ENCODE assay signal across 24 mouse cellular contexts in the genomic region with DNA sequence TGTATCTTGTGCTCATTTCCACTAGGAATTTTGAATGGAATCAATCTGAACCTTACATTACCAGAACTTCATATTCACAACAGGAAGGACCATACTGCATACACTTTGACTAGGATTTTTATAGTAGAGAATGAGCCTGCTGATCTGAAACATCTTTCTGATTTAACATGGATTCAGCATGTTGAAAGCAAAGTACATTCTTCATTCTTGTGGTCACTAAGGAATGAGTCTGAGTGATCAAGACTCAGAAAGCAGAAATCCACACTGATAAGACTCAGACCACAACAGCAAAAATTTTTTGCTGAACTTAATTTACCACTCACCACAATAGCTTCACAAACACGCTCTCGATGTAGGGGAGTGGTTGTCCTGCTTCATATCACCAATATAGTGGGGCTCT.
DNase-seq lines count a peak whose midpoint lies in the region; ATAC-seq and TF ChIP-seq lines count a peak whose summit lies in the region.
"Had no signal": no experiment of that assay in that cellular context is flagged by ENCODE, and none has a peak within 500 bp of the region (broad histone marks: within the 10 kb centered on the region; RNA-seq: fewer than 3 reads in every experiment).

No protein-coding gene starts in this region.

- no peaks in the 10 kb centered on the region for H3K9me3 ChIP-seq in embryonic facial prominence, embryonic 14.5 days (ENCODE audit: control insufficient read depth, low read length)
- H3K9me3 ChIP-seq in embryonic facial prominence, embryonic 10.5 days = no peaks in the 10 kb centered on the region
- H3K9me3 ChIP-seq in hindbrain, embryonic 10.5 days = no peaks in the 10 kb centered on the region

- no peaks in the 10 kb centered on the region for H3K36me3 ChIP-seq in embryonic facial prominence, embryonic 14.5 days (ENCODE audit: control insufficient read depth, insufficient read depth, low read length)
- H3K36me3 ChIP-seq in embryonic facial prominence, embryonic 10.5 days (replicated peaks) = no peaks in the 10 kb centered on the region
- no peaks in the 10 kb centered on the region for H3K36me3 ChIP-seq in hindbrain, embryonic 10.5 days
- H3K36me3 ChIP-seq: G1E had no signal

- ATAC-seq in embryonic facial prominence, embryonic 14.5 days (ENCODE audit: low read depth) = no peak
- ATAC-seq in Patski = peak; percentile 65
- no peak for ATAC-seq in inflammation-experienced regulatory T-cells, adult 6 months
- ATAC-seq: activated CD4-positive, CD25-positive, alpha-beta regulatory T cell, adult 4 months; CD4-positive, CD25-positive, alpha-beta regulatory T cell, adult 4 months had no signal

- H3K27ac ChIP-seq in embryonic facial prominence, embryonic 14.5 days (replicated peaks; ENCODE audit: low read depth, low read length) = no peak overlapping the region
- H3K27ac ChIP-seq in embryonic facial prominence, embryonic 10.5 days (replicated peaks) = no peak overlapping the region
- no peak overlapping the region for H3K27ac ChIP-seq in hindbrain, embryonic 10.5 days

- no peaks in the 10 kb centered on the region for H3K27me3 ChIP-seq in embryonic facial prominence, embryonic 14.5 days (replicated peaks; ENCODE audit: control insufficient read depth, insufficient read depth, low read length)
- no peaks in the 10 kb centered on the region for H3K27me3 ChIP-seq in embryonic facial prominence, embryonic 10.5 days (replicated peaks; ENCODE audit: low read depth, poor library complexity, severe bottlenecking)
- H3K27me3 ChIP-seq in Patski = no peaks in the 10 kb centered on the region
- H3K27me3 ChIP-seq in hindbrain, embryonic 10.5 days (ENCODE audit: insufficient read depth, poor library complexity, severe bottlenecking) = no peaks in the 10 kb centered on the region
- H3K27me3 ChIP-seq: CH12.LX had no signal

- no peak for TF ChIP-seq CTCF in Patski (IDR thresholded peaks at IDR 0.05)

- no peak overlapping the region for H3K9ac ChIP-seq in embryonic facial prominence, embryonic 14.5 days (ENCODE audit: low read depth, low read length)

- DNase-seq in embryonic facial prominence, embryonic 14.5 days (ENCODE audit: low spot score) = peak; percentile 4
- no peak for DNase-seq in embryonic facial prominence, embryonic 10.5 days (ENCODE audit: low spot score)
- DNase-seq in 3T3-L1 (ENCODE audit: low read depth, low spot score) = peak; percentile 57
- peak; percentile 64 for DNase-seq in Muller cell, postnatal 12 days (ENCODE audit: inconsistent ontology term)
- DNase-seq in Patski (ENCODE audit: low read depth, low spot score) = no peak
- DNase-seq in heart, adult 11 months = no peak
- DNase-seq in hindbrain, embryonic 10.5 days (ENCODE audit: low spot score) = no peak
- DNase-seq: adrenal gland, adult 2 months; adrenal gland, adult 8-10 months; adrenal gland, postnatal 10 days; adrenal gland, postnatal 14 days; adrenal gland, postnatal 25 days; adrenal gland, postnatal 36 days; B cell, adult 2 months; cerebellum, adult 11 months; cerebellum, adult 11-12 months; cerebellum, adult 18-20 months; cerebellum, adult 2 months; cerebellum, adult 8-10 months had no signal

- CTCF ChIA-PET in Patski (lab: Charles Lee) = no interaction called here

- no peak overlapping the region for H3K4me3 ChIP-seq in embryonic facial prominence, embryonic 14.5 days (ENCODE audit: low read depth, low read length)
- no peak overlapping the region for H3K4me3 ChIP-seq in embryonic facial prominence, embryonic 10.5 days
- H3K4me3 ChIP-seq in hindbrain, embryonic 10.5 days = no peak overlapping the region

- no peak overlapping the region for H3K4me2 ChIP-seq in embryonic facial prominence, embryonic 14.5 days (ENCODE audit: low read depth, low read length)

- in situ Hi-C loops in Patski (cut with MboI; ENCODE audit: low pct_unique_long_range_greater_than_20kb) = no loop called here

- POLR2A ChIA-PET in Patski (lab: Charles Lee) = no interaction called here

- WGBS in embryonic facial prominence, embryonic 14.5 days = 86% methylated on average over 2 of the region's 2 CpGs
- 89% methylated on average over 2 of the region's 2 CpGs for WGBS in embryonic facial prominence, embryonic 10.5 days
- 92% methylated on average over 2 of the region's 2 CpGs for WGBS in hindbrain, embryonic 10.5 days

- no peaks in the 10 kb centered on the region for H3K4me1 ChIP-seq in embryonic facial prominence, embryonic 14.5 days (ENCODE audit: control insufficient read depth, insufficient read depth, low read length)
- no peaks in the 10 kb centered on the region for H3K4me1 ChIP-seq in embryonic facial prominence, embryonic 10.5 days
- no peaks in the 10 kb centered on the region for H3K4me1 ChIP-seq in hindbrain, embryonic 10.5 days (replicated peaks)

Comparison
In these comparisons a context has a peak if more than half of its experiments do, and no peak if none do; other contexts are left out.
1. DNase-seq: peak in embryonic facial prominence, embryonic 14.5 days (single experiment), 3T3-L1 (single experiment) and Muller cell, postnatal 12 days (single experiment); none in embryonic facial prominence, embryonic 10.5 days (single experiment), Patski (single experiment), heart, adult 11 months (single experiment) and hindbrain, embryonic 10.5 days (single experiment).